Mouse (Mus musculus): ENCODE results near the gene Kif21a. TPM values are rescaled to one million over a fixed set of nuclear protein-coding genes. Genes with fewer than 3 reads are reported as not detected.

Kif21a gene
- polyA plus RNA-seq, 1 experiment, result 2.7 TPM

DNA sequence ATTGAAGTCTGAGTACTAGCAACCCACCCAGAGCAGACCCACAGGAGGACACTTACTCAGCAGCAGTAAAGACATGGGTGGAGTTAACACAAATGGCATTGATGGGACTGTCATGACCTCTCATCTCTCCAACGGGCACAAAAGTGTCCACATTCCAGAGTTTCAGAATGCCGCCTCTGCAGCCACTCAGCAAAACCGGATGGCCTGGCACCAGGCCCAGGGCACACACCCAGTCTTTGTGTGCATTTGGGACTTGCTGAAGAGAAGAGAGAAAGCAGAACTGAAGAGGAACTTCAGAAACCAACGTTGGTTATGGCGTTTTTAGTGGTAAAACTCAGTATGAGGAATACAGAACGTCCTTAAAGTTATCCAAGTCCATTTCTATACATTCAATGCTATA lies 114.2 kb downstream of the Kif21a start:
- Histone ChIP-seq H3K27me3 (ENCODE audit: control insufficient read depth, insufficient read depth, low read length) (no peaks in the 10 kb centered on the region), H3K4me3 (ENCODE audit: low read depth, low read length) (no peak overlapping the region), H3K27ac (ENCODE audit: insufficient read depth, low read depth, low read length) (no peak overlapping the region), H3K4me1 (ENCODE audit: control insufficient read depth, insufficient read depth, insufficient read length, low read length) (no peaks in the 10 kb centered on the region), H3K36me3 (ENCODE audit: control insufficient read depth, insufficient read depth, low read length) (peaks cover 3% of the 10 kb centered on the region)
- no peak for TF ChIP-seq POLR2A (IDR thresholded peaks at IDR 0.05; ENCODE audit: low read depth, low read length)
- TF ChIP-seq CTCF (IDR thresholded peaks at IDR 0.05; ENCODE audit: extremely low read depth, insufficient read length, insufficient replicate concordance, low read depth, low read length), result no peak
- 59% methylated on average over 6 of the region's 6 CpGs for WGBS

DNA sequence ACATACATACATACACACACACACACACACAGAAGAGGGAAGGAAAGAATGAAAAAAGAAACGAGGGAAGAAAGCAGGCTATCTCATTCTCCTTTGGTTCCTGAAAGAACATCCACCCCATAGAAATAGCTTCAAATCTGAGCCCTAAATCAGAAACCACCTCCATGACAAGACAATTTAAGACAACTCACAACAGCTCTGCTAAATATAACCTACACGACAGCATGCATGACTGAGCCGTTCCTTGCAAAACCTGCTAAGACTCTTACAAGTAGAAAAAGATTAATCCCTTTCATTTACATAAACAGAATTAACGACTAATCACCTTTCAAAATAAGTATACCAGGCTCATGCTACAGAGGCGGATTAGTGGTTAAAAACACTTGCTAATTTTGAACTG lies 118.3 kb downstream of the Kif21a start:
- Histone ChIP-seq H3K27me3 (ENCODE audit: control insufficient read depth, insufficient read depth, low read length) (no peaks in the 10 kb centered on the region), H3K4me3 (ENCODE audit: low read depth, low read length) (no peak overlapping the region), H3K4me1 (ENCODE audit: control insufficient read depth, insufficient read depth, insufficient read length, low read length) (no peaks in the 10 kb centered on the region), H3K36me3 (ENCODE audit: control insufficient read depth, insufficient read depth, low read length) (peaks cover 3% of the 10 kb centered on the region), H3K27ac (ENCODE audit: insufficient read depth, low read depth, low read length) (no peak overlapping the region)
- WGBS, result 77% methylated on average over 5 of the region's 5 CpGs
- TF ChIP-seq POLR2A (IDR thresholded peaks at IDR 0.05; ENCODE audit: low read depth, low read length) (no peak), CTCF (IDR thresholded peaks at IDR 0.05; ENCODE audit: extremely low read depth, insufficient read length, insufficient replicate concordance, low read depth, low read length) (no peak)

DNA sequence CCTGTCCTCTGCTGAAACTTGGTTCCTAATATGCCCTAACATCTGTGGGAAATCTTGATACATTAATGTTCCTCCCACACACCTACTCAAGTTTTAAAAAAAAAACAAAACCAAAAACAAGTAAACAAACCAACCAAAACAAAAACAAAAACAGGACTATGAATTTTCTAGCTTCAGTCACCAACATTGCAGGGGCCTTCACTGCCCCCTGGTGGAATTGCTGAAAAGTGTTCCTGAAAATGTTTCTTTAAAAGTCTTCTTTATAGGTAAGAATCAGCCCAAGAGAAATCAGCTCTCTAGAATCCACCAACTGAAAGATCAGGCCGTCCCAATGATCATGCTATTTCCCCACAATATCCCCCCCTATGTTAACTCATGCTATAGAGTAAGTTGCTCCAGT lies 120.7 kb downstream of the Kif21a start:
- Histone ChIP-seq H3K4me1 (ENCODE audit: control insufficient read depth, insufficient read depth, insufficient read length, low read length) (no peaks in the 10 kb centered on the region), H3K4me3 (ENCODE audit: low read depth, low read length) (no peak overlapping the region), H3K27me3 (ENCODE audit: control insufficient read depth, insufficient read depth, low read length) (no peaks in the 10 kb centered on the region), H3K36me3 (ENCODE audit: control insufficient read depth, insufficient read depth, low read length) (no peaks in the 10 kb centered on the region), H3K27ac (ENCODE audit: insufficient read depth, low read depth, low read length) (no peak overlapping the region)
- WGBS, result 12% methylated on average over 1 of the region's 1 CpGs
- TF ChIP-seq CTCF (IDR thresholded peaks at IDR 0.05; ENCODE audit: extremely low read depth, insufficient read length, insufficient replicate concordance, low read depth, low read length) (no peak), POLR2A (IDR thresholded peaks at IDR 0.05; ENCODE audit: low read depth, low read length) (no peak)

DNA sequence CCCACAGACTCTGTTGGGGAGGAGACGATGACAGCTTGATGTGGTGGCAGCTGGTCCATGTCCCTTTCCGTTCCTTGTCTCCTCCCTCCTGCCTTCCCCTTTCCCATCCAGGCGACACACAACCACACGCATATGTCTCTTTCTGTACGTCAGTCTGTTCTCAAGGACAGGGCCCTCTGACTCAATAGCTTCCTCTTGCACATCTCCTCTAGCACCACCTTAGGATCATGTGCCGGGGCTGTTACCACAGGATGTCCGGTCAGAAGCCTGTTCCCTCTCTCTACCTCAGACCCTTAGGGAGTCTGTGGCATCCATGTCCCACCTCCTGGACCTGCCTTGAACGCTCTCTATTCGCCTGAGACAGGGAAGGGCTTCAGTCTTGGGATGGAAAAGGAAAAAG lies 153.3 kb downstream of the Kif21a start:
- no peak overlapping the region for H3K4me3 ChIP-seq (ENCODE audit: low read depth, low read length)
- TF ChIP-seq POLR2A (IDR thresholded peaks at IDR 0.05; ENCODE audit: low read depth, low read length) (no peak), CTCF (IDR thresholded peaks at IDR 0.05; ENCODE audit: extremely low read depth, insufficient read length, insufficient replicate concordance, low read depth, low read length) (no peak)
- H3K36me3 ChIP-seq (ENCODE audit: control insufficient read depth, insufficient read depth, low read length), result no peaks in the 10 kb centered on the region
- no peaks in the 10 kb centered on the region for H3K27me3 ChIP-seq (ENCODE audit: control insufficient read depth, insufficient read depth, low read length)
- 79% methylated on average over 9 of the region's 9 CpGs for WGBS
- no peak overlapping the region for H3K27ac ChIP-seq (ENCODE audit: insufficient read depth, low read depth, low read length)
- H3K4me1 ChIP-seq (ENCODE audit: control insufficient read depth, insufficient read depth, insufficient read length, low read length), result no peaks in the 10 kb centered on the region

DNA sequence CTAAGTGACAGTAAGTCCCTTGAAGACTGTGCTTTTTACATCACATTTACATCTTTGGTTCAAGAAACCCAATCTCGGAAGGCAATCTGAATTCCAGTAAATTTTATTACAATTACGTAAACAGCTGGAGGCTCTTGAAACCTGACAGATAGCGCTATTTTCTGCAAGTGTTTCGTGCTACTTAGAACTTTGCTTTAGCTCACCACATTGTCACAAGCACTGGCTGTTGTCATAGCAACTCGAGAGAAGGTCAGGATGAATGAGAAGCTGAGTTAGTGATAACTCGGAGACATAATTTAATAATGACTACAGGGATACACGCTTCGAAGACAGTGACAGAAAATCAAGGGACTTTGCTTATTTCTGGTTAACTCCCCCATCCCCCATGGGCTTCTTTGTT lies 162.3 kb downstream of the Kif21a start:
- Histone ChIP-seq H3K4me1 (ENCODE audit: control insufficient read depth, insufficient read depth, insufficient read length, low read length) (no peaks in the 10 kb centered on the region), H3K4me3 (ENCODE audit: low read depth, low read length) (no peak overlapping the region), H3K27ac (ENCODE audit: insufficient read depth, low read depth, low read length) (no peak overlapping the region), H3K36me3 (ENCODE audit: control insufficient read depth, insufficient read depth, low read length) (no peaks in the 10 kb centered on the region), H3K27me3 (ENCODE audit: control insufficient read depth, insufficient read depth, low read length) (no peaks in the 10 kb centered on the region)
- TF ChIP-seq POLR2A (IDR thresholded peaks at IDR 0.05; ENCODE audit: low read depth, low read length), result no peak
- WGBS, result 59% methylated on average over 8 of the region's 8 CpGs

Other genes starting within 250 kb of the Kif21a start
- gene Abcd2, start 141.9 kb upstream of the Kif21a start, polyA plus RNA-seq (2012; rRNA removed), result 0.04 and 0.06 TPM in 2 replicates
- gene CN725425, start 149.5 kb upstream of the Kif21a start, polyA plus RNA-seq (2012; rRNA removed), result not detected in 2 replicates